Mouse (Mus musculus): ENCODE results near the gene Palm.

GRCm38 (mm10) chr10:79746774-79747151 lies 46.6 kb upstream of the Palm start:
- TF ChIP-seq POLR2A (IDR thresholded peaks at IDR 0.05; ENCODE audit: borderline replicate concordance, low read depth, low read length), result no peak
- no peak for TF ChIP-seq CTCF (IDR thresholded peaks at IDR 0.05; ENCODE audit: low read depth, low read length)
